Mouse (Mus musculus) embryonic facial prominence, embryonic 13.5 days (tissue): Measurements from ENCODE around the gene Vav1. TPM values are rescaled to one million over a fixed set of nuclear protein-coding genes. Genes with fewer than 3 reads are reported as not detected.

ENCODE experiments used
- ATAC-seq: fragments of 200-750 bp; cut with Nextera tagmentation; 2 replicates; pipeline ENCODE4 v1.8.0; 2017; ENCODE audit warnings: low read depth; ENCODE audit not compliant: insufficient number of reproducible peaks, insufficient read depth, low FRiP score, low TSS enrichment
- H3K27ac ChIP-seq: fragments of 300-500 bp; sonication (generic); 2 replicates; pipeline ENCODE4 v1.5.1; 2015; ENCODE audit warnings: moderate library complexity, mild to moderate bottlenecking, inconsistent platforms
- H3K27me3 ChIP-seq: fragments of 300-500 bp; sonication (generic); 2 replicates; pipeline ENCODE4 v1.6.1; 2015; ENCODE audit warnings: mild to moderate bottlenecking, inconsistent platforms
- H3K36me3 ChIP-seq: fragments of 300-500 bp; sonication (generic); 2 replicates; pipeline ENCODE4 v1.6.1; 2015; ENCODE audit warnings: mild to moderate bottlenecking, inconsistent platforms
- H3K4me1 ChIP-seq: fragments of 300-500 bp; sonication (generic); 2 replicates; pipeline ENCODE4 v1.6.1; 2015; ENCODE audit warnings: inconsistent platforms
- H3K4me2 ChIP-seq: fragments of 300-500 bp; sonication (generic); 2 replicates; pipeline ENCODE4 v1.6.1; 2015; ENCODE audit warnings: moderate library complexity, mild to moderate bottlenecking, inconsistent platforms
- H3K4me3 ChIP-seq: fragments of 300-500 bp; sonication (generic); 2 replicates; pipeline ENCODE4 v1.5.1; 2015; ENCODE audit warnings: mild to moderate bottlenecking, inconsistent platforms
- H3K9ac ChIP-seq: fragments of 300-500 bp; sonication (generic); 2 replicates; pipeline ENCODE4 v1.6.1; 2015; ENCODE audit warnings: mild to moderate bottlenecking, inconsistent platforms
- H3K9me3 ChIP-seq: fragments of 300-500 bp; sonication (generic); 2 replicates; pipeline ENCODE4 v1.6.1; 2016; ENCODE audit warnings: inconsistent platforms
- WGBS: fragments of 180-500 bp; shearing (Covaris S2); methylation state at CpG from one replicate; pipeline ENCODE4 v1.1.7; 2015; ENCODE audit warnings: mixed read lengths; 5-methylcytosine and 5-hydroxymethylcytosine counted together
- polyA plus RNA-seq: library from polyadenylated mRNA; unstranded; fragments of >200 nt; fragmentation: Nextera tagmentation; extraction: Ambion mirVana; gene quantifications from 2 replicates; pipeline ENCODE4 v1.2.1, GENCODE M21; 2015

Vav1 gene
- polyA plus RNA-seq, 1 experiment from 2014 or later, result 2.6 TPM

DNA sequence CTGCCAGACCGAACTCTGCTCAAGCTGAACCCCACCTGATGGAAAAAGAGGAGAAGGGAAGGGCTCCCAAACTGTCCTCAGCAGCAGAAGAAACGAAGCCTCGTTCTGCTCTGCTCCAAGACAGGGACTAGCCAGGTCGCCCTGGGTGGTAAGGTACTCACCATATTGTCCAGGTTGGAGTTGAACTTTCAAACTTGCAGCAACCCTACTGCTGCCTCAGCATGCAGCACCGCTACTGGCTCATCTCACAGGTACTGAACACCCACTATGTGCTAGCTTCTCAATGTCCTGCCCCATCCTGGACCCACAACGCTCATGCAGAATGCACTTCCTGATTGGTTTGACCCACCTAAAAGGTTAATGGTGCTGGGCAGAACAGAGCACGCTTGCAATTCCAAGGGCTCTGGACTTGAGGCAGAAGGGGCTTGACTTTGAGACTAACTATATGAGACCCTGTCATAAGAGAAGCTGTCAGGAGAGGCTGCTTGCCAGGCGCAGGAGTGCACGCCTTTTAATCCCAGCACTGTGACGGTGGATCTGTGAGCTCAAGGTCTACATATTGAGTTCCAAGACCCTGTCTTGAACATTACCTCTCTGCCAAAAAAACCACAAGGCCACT is 33.5 kb upstream of the Vav1 start:
- no peak overlapping the region for H3K4me2 ChIP-seq
- WGBS, result 89% methylated on average over 10 of the region's 10 CpGs
- H3K9me3 ChIP-seq, result 0 out of 2 replicates have a peak, but pooled peaks cover 3% of the 10 kb centered on the region
- no peaks in the 10 kb centered on the region for H3K27me3 ChIP-seq
- no peak overlapping the region for H3K4me3 ChIP-seq
- H3K9ac ChIP-seq, result no peak overlapping the region
- peaks cover 34% of the 10 kb centered on the region for H3K36me3 ChIP-seq
- peaks cover 21% of the 10 kb centered on the region for H3K4me1 ChIP-seq
- no peak for ATAC-seq
- no peak overlapping the region for H3K27ac ChIP-seq

DNA sequence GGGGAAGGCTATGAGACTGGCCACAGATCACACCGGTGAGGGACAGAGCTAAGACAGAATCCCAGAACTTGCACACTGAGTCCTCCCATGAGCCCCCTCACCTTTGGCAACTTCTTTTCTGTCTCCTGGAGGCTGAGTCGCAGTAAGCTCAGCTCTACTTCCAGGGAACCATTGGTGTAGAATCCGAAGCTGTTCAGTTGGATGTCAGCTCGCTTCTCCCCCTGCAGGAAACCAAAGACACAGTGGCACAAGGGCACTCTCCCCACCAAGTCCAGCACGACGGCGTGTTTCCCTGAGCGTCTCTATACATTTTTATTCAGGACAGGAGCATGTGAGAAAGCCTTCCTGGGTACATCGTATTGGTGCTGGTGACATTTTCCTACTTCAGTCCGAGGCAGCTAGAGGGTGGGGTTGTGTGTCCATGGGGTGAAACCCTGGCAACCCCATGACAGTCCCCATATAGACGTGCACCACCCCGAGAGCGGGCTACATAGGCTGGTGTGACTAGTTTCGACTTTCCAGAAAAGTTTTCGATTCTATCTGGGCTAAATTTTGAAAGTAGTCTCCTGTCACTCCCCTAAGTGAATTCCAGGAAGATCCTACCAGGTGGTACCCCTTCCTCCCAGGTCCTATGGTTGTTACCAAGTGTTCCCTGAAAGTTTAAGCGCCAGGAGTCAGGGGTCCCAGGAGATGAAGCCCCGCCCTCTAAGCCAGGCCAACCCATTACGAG is 32.1 kb upstream of the Vav1 start:
- 3% methylated on average over 18 of the region's 18 CpGs for WGBS
- H3K9ac ChIP-seq, result peak overlapping the region; percentile 84
- no peak for ATAC-seq

DNA sequence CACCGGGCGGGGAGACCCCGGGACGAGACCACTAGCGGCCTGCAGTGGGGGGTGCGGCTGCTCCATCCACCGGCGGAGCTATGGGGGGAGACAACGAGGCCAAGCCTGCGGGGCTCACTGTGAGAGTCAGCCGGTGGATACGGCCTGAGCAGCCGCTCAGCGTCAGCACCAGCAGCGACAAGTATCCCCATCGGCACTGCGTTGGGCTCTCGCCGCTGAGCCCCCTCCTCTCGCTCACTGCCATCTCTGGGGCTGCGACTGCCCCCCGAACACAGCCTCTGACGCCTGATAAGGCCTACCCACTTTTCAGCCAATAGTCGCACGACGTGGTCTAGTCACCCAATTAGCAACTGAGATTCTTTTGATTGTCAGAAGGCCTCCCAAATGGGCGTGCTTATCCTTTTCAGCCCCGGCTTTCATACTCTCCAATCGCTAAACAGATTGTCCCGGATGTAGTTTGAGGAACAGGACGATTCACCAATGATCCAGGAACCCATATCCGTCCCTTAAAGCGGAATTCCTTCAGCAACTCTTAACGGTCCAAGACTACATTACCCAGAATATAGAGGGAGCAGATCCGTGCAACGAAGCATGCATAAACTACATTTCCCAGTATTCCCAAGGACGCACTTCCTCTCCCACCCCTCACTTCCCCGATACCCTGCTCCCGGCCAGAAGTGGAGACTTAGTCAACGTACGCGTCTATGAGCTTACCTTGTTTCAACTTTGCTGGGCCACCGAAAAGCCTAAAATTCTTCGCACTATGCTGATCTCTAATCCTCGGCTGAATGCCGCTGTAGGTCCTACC is 31.3 kb upstream of the Vav1 start:
- H3K36me3 ChIP-seq, result peaks cover 22% of the 10 kb centered on the region
- under 1% methylated on average over 46 of the region's 46 CpGs for WGBS
- H3K4me1 ChIP-seq, result peaks cover 27% of the 10 kb centered on the region
- peak overlapping the region; percentile 68 for H3K4me3 ChIP-seq
- peak; percentile 92 for ATAC-seq
- H3K9ac ChIP-seq, result peak overlapping the region; percentile 84
- H3K27me3 ChIP-seq, result no peaks in the 10 kb centered on the region
- peak overlapping the region; percentile 95 for H3K4me2 ChIP-seq
- peak overlapping the region; percentile 95 for H3K27ac ChIP-seq
- no peaks in the 10 kb centered on the region for H3K9me3 ChIP-seq

More for the DNA sequence above, 32.1 kb upstream of the Vav1 start:
- peak overlapping the region; percentile 68 for H3K4me3 ChIP-seq
- H3K36me3 ChIP-seq, result peaks cover 29% of the 10 kb centered on the region
- H3K27ac ChIP-seq, result peak overlapping the region; percentile 95
- H3K4me1 ChIP-seq, result peaks cover 27% of the 10 kb centered on the region
- H3K9me3 ChIP-seq, result 0 out of 2 replicates have a peak, but pooled peaks cover 3% of the 10 kb centered on the region
- no peaks in the 10 kb centered on the region for H3K27me3 ChIP-seq
- peak overlapping the region; percentile 86 for H3K4me2 ChIP-seq

DNA sequence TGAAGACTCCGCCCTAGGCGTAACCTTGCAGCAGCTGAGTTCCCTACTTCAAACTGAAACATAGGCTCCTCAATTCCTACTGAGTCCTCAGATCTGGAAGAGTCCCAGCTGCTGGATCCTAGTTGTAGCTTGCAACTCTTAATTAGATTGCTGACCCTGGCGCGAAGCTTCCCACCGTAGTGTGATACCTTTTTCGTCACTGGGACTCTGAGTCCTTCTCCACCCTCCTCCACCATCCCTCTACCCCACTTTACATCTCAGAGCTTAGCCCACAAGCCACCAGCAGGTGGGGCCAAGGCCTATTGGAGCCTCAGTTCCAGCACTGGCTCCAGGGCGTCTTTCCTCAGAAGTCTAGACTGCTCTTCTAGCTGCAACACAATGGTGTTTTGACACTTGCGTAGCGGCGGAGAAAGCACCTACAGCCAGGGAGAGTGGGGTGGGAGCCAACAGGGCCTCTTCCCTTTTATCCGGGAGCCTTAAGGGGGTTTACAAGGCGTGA is 30.6 kb upstream of the Vav1 start, which contains the start of gene Gpr108:
Gpr108 (minus strand) TSS at position 246 of the 499 bp plus-strand sequence.
- peak within 1 kb of the TSS; percentile 68 for H3K4me3 ChIP-seq
- H3K36me3 ChIP-seq, result peaks cover 21% of the 10 kb centered on the region
- WGBS, result 0% methylated on average over 12 of the region's 12 CpGs
- H3K9me3 ChIP-seq, result no peaks in the 10 kb centered on the region
- ATAC-seq, result peak; percentile 65
- H3K4me2 ChIP-seq, result peak within 1 kb of the TSS; percentile 95
- H3K27ac ChIP-seq, result peak within 1 kb of the TSS; percentile 95
- H3K9ac ChIP-seq, result peak within 1 kb of the TSS; percentile 84
- peaks cover 27% of the 10 kb centered on the region for H3K4me1 ChIP-seq
- H3K27me3 ChIP-seq, result no peaks in the 10 kb centered on the region

DNA sequence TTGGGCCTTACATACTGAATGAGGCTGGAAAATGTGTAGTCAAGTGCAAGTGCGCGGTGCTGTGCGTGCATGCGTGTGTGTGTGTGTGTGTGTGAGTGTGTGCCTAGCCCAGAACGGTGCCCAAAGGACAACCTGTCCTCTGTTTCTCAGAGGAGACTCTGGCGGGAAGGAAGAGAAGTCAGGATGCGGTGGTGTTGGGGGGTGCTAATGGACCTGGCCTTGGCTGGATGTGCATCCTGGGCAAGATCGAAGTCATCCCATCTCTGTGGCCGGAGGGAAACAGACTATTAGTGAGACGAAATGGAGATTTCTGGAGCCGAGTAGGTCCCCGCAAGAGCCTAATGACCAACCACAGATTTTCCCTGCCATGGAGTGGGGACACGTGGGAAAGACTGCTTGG is 30.1 kb upstream of the Vav1 start:
- no peaks in the 10 kb centered on the region for H3K9me3 ChIP-seq
- peak overlapping the region; percentile 89 for H3K27ac ChIP-seq
- peak overlapping the region; percentile 68 for H3K4me3 ChIP-seq
- no peaks in the 10 kb centered on the region for H3K27me3 ChIP-seq
- H3K4me2 ChIP-seq, result peak overlapping the region; percentile 95
- peaks cover 24% of the 10 kb centered on the region for H3K36me3 ChIP-seq
- 6% methylated on average over 13 of the region's 13 CpGs for WGBS
- peak overlapping the region; percentile 82 for H3K9ac ChIP-seq
- no peak for ATAC-seq
- peaks cover 27% of the 10 kb centered on the region for H3K4me1 ChIP-seq

DNA sequence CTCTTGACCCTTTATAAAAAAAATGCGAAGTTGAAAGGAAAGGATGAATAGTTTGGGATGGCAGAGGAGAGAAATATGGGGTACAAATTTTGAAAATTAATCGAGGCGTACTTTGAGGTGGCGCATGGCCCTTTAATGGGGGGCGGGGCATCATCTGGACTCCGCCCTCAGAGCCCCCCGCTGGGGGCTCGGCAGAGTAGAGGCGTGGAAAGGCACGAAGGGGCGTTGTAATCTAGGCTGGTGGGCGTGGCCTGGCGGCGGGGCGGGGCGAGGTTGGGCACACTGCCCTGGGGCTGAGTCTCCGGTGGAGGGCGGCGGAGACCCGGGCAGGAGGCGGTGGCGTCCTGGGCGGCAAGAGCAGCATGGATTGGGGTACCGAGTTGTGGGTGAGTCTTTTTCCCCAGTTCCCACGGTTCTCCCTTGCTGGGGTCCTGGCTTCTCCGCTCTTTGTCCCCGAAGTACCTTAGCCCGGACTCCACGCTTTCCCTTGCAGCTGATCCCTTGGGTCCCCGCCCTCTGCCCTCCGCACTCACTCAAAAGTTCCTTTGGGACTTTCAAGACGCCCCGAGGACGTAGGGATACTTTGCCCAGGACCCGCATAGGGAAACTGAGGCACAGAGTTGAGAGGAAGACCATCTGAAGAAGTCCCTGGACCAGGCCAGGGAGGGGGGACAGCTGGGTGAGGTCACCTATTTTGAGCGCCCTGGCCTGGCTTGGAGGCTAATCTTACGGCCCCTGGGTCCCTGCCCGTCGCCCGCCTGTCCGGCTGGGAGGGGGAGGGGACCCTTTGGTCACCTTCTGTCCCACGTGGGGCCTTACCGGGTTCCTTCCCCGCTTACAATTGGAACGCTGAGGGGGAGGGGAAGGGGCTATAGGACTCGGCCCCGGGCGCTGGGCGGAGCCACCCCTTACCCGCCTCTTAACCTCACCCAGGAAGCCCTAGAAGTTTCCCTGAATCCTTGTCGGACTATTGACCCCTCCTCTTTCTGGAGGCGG is 29.4 kb upstream of the Vav1 start, which contains the start of gene Trip10:
Trip10 (plus strand) TSS at position 270 of the 996 bp plus-strand sequence.
- WGBS, result under 1% methylated on average over 46 of the region's 52 CpGs
- ATAC-seq, result peak; percentile 37
- peaks cover 27% of the 10 kb centered on the region for H3K4me1 ChIP-seq
- no peaks in the 10 kb centered on the region for H3K27me3 ChIP-seq
- peak within 1 kb of the TSS; percentile 89 for H3K27ac ChIP-seq
- peak within 1 kb of the TSS; percentile 95 for H3K4me2 ChIP-seq
- H3K4me3 ChIP-seq, result peak within 1 kb of the TSS; percentile 68
- H3K9me3 ChIP-seq, result no peaks in the 10 kb centered on the region
- H3K36me3 ChIP-seq, result peaks cover 26% of the 10 kb centered on the region
- peak within 1 kb of the TSS; percentile 82 for H3K9ac ChIP-seq

DNA sequence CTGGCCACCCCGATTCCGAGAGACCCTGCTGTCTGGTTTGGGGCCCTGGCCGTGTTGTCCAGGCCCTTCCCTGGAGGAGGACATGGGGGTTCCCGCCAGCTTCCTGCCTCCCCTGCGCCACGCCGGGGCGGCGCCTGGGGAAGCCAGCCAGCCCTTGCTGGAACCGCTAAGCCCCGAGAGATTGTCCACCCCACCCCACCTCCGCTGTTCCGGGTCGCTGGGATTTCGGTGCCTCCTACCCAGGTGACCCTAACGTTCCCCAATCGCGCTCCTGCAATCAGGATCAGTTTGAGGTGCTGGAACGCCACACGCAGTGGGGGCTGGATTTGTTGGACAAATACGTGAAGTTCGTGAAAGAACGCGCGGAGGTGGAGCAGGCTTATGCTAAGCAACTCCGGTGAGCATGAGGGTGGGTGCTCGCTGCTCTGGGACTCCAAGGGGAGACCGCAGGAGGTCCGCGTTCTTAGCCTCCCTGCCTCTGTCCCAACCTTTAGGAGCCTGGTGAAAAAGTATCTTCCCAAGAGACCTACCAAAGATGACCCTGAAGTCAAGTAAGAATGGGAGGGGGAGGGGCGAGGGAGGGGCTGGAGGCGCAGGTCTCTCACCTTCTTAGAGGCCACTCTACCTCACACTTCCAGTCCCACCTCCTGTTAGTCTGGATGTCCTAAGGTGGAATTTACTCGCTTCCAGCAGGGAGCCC is 28.3 kb upstream of the Vav1 start:
- no peak for ATAC-seq
- Histone ChIP-seq H3K4me3 (peak overlapping the region; percentile 68), H3K4me1 (peaks cover 27% of the 10 kb centered on the region), H3K4me2 (peak overlapping the region; percentile 95), H3K27me3 (no peaks in the 10 kb centered on the region), H3K27ac (peak overlapping the region; percentile 53), H3K9me3 (no peaks in the 10 kb centered on the region), H3K36me3 (peaks cover 29% of the 10 kb centered on the region), H3K9ac (peak overlapping the region; percentile 82)
- WGBS, result 2% methylated on average over 33 of the region's 33 CpGs

DNA sequence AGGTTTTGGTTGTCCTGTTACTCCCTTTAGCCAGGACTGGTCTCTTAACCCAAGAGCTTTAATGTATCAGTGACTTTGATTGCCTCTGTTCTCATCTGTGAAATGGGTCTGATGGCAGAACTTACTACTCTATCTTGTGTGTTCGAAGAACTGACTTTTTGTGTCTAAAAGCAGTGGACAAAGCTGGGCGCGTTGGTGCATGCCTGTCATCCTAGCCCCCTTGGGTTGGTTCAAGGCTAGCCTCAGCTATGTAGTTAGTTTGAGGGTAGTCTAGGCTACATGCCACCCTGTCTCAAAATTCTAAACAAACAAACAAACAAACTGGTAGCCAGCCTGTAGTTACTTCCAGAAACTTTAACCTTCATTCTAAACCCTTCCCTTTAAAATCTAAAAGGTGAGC is 27.5 kb upstream of the Vav1 start:
- 92% methylated on average over 3 of the region's 3 CpGs for WGBS
- H3K4me2 ChIP-seq, result no peak overlapping the region; the same call in 1 of the 2 replicates

DNA sequence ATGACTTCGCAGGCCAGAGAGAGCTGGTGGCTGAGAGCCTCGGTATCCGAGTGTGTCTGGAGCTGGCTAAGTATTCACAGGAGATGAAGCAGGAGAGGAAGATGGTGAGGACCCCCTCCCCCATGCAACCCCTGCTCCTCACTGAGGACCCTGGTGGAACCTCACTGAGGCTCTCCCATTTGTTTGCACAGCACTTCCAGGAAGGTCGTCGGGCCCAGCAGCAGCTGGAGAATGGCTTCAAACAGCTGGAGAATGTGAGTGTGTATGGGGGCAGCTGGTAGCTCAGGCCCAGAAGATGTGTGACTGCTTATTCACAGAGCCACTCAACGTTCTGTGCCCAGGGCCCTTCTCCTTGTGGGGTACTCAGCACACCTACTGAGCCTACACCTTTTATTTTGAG is 25.6 kb upstream of the Vav1 start:
- 81% methylated on average over 6 of the region's 6 CpGs for WGBS

More for the DNA sequence above, 27.5 kb upstream of the Vav1 start:
- Histone ChIP-seq H3K27me3 (no peaks in the 10 kb centered on the region), H3K4me3 (peak overlapping the region; percentile 68; the same call in 1 of the 2 replicates), H3K9ac (no peak overlapping the region), H3K27ac (no peak overlapping the region), H3K36me3 (peaks cover 37% of the 10 kb centered on the region), H3K9me3 (no peaks in the 10 kb centered on the region), H3K4me1 (peaks cover 19% of the 10 kb centered on the region)
- ATAC-seq, result no peak

DNA sequence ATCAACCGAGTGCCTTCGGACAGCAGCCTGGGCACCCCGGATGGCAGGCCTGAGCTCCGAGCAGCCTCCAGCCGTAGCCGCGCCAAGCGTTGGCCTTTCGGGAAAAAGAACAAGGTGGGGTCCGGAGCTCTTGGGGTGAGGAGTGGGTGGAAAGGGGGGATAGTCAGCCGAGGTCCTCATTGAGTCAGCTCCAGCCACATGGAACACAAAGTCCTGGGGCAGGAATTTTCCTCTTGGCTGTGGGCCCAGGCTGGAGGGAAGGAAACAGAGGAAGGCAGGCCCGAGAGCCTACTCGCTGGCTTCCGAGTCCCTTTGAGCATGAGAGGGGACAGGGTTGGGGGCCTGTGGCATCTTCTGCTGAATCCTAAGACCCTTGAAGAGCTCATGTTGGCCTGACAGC is 23.5 kb upstream of the Vav1 start:
- Histone ChIP-seq H3K9ac (no peak overlapping the region), H3K36me3 (peaks cover 74% of the 10 kb centered on the region), H3K27me3 (no peaks in the 10 kb centered on the region), H3K4me3 (no peak overlapping the region), H3K9me3 (no peaks in the 10 kb centered on the region), H3K27ac (no peak overlapping the region), H3K4me1 (peaks cover 7% of the 10 kb centered on the region), H3K4me2 (no peak overlapping the region)
- ATAC-seq, result no peak
- WGBS, result 88% methylated on average over 14 of the region's 14 CpGs

More for the DNA sequence above, 25.6 kb upstream of the Vav1 start:
- Histone ChIP-seq H3K4me2 (no peak overlapping the region), H3K4me3 (no peak overlapping the region), H3K27me3 (no peaks in the 10 kb centered on the region), H3K4me1 (peaks cover 15% of the 10 kb centered on the region), H3K9me3 (no peaks in the 10 kb centered on the region), H3K36me3 (peaks cover 54% of the 10 kb centered on the region), H3K9ac (no peak overlapping the region), H3K27ac (no peak overlapping the region)
- ATAC-seq, result no peak
